Comparison of ENCODE assay signal across 8 mouse cellular contexts in the genomic region with DNA sequence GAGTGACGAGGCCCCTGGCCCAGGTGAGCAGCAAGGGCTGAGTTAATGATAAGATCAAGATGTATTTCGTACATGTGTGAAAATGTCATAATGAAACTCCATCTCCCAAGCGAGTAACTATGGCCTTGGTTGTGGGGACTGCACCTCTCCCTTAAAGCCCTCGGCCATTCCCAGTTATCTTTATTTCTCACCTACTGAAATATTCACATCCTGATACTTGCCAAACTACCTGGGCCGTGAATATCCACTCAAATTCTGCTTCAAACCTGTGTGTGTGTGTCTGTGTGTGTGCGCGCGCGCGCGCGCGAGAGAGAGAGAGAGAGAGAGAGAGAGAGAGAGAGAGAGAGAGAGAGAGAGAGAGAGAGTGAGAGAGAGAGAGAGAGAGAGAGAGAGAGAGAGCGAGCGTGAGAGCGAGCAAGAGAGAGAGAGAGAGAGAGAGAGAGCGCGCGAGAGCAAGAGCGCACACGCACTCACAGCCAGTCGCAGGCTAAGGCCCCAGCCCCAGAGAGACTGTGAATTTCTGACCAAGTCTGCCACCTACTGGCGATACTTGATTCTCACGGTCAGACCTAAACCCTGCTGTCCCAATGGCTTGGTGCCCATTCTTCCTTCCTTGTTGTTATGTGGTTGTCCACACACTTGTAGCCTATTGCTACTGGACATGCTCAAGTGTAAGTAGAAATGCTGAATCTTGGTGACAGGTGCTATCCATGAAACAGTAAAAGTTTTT. TPM values are rescaled to one million over a fixed set of nuclear protein-coding genes. Genes with fewer than 3 reads are reported as not detected.
DNase-seq lines count a peak whose midpoint lies in the region; ATAC-seq lines count a peak whose summit lies in the region.

No protein-coding gene starts in this region.

- peak; percentile 90 for DNase-seq in ES-CJ7 (ENCODE audit: low read depth, low spot score)
- peak; percentile 88 for DNase-seq in cerebellum, adult 11 months
- peak; percentile 88 to 94 for DNase-seq in heart, postnatal 14 days
- peak; percentile 92 for DNase-seq in large intestine, adult 2 months (ENCODE audit: low read depth, low spot score)
- peak; percentile 91 for DNase-seq in telencephalon, adult 2 months (ENCODE audit: low read depth, low spot score)

- ATAC-seq in forebrain, embryonic 15.5 days (replicated peaks), result peak; percentile 98
- ATAC-seq in liver, embryonic 16.5 days (ENCODE audit: low read depth), result peak; percentile 90
- peak; percentile 98 for ATAC-seq in neural tube, embryonic 13.5 days (ENCODE audit: low read depth)

- no peak overlapping the region for H3K4me2 ChIP-seq in forebrain, embryonic 15.5 days (replicated peaks)
- H3K4me2 ChIP-seq in liver, embryonic 16.5 days (ENCODE audit: low read depth, low read length), result peak overlapping the region; percentile 4; the same call in 1 of the 2 replicates
- H3K4me2 ChIP-seq in neural tube, embryonic 13.5 days, result peak overlapping the region; percentile 25; the same call in 1 of the 2 replicates

- WGBS in forebrain, embryonic 15.5 days, result 35% methylated on average over 24 of the region's 24 CpGs
- 37% methylated on average over 24 of the region's 24 CpGs for WGBS in large intestine, adult 2 months
- 32% methylated on average over 24 of the region's 24 CpGs for WGBS in liver, embryonic 16.5 days (ENCODE audit: insufficient replicate concordance)
- 37% methylated on average over 18 of the region's 24 CpGs for WGBS in neural tube, embryonic 13.5 days

- intact Hi-C loops in heart, postnatal 14 days (cut with DNase I), result loop anchor here (2.0 to 5.0 kb wide), 2 partner anchors 29 to 51 kb away; a partner anchor contains a TSS

- no peak overlapping the region for H3K27ac ChIP-seq in forebrain, embryonic 15.5 days (replicated peaks)
- H3K27ac ChIP-seq in liver, embryonic 16.5 days (ENCODE audit: low read length), result no peak overlapping the region
- no peak overlapping the region for H3K27ac ChIP-seq in neural tube, embryonic 13.5 days (replicated peaks)

- H3K4me3 ChIP-seq in forebrain, embryonic 15.5 days, result no peak overlapping the region
- H3K4me3 ChIP-seq in liver, embryonic 16.5 days (ENCODE audit: low read depth, low read length), result no peak overlapping the region
- H3K4me3 ChIP-seq in neural tube, embryonic 13.5 days, result no peak overlapping the region

- no peaks in the 10 kb centered on the region for H3K9me3 ChIP-seq in forebrain, embryonic 15.5 days
- no peaks in the 10 kb centered on the region for H3K9me3 ChIP-seq in liver, embryonic 16.5 days (replicated peaks; ENCODE audit: control insufficient read depth, low read length)
- H3K9me3 ChIP-seq in neural tube, embryonic 13.5 days, result no peaks in the 10 kb centered on the region

- H3K27me3 ChIP-seq in forebrain, embryonic 15.5 days, result no peaks in the 10 kb centered on the region
- peaks cover 3% of the 10 kb centered on the region for H3K27me3 ChIP-seq in liver, embryonic 16.5 days (ENCODE audit: control insufficient read depth, insufficient read depth, low read depth, low read length)
- H3K27me3 ChIP-seq in neural tube, embryonic 13.5 days, result peaks cover 12% of the 10 kb centered on the region; the same call in 1 of the 2 replicates

- H3K4me1 ChIP-seq in forebrain, embryonic 15.5 days, result peaks cover 5% of the 10 kb centered on the region
- H3K4me1 ChIP-seq in liver, embryonic 16.5 days (ENCODE audit: control insufficient read depth, low read depth, low read length), result no peaks in the 10 kb centered on the region
- H3K4me1 ChIP-seq in neural tube, embryonic 13.5 days (replicated peaks), result peaks cover 11% of the 10 kb centered on the region

- no peak overlapping the region for H3K9ac ChIP-seq in forebrain, embryonic 15.5 days (replicated peaks)
- H3K9ac ChIP-seq in liver, embryonic 16.5 days (ENCODE audit: low read depth, low read length), result no peak overlapping the region
- H3K9ac ChIP-seq in neural tube, embryonic 13.5 days, result no peak overlapping the region

- H3K36me3 ChIP-seq in forebrain, embryonic 15.5 days, result no peaks in the 10 kb centered on the region
- no peaks in the 10 kb centered on the region for H3K36me3 ChIP-seq in liver, embryonic 16.5 days (ENCODE audit: control insufficient read depth, insufficient read depth)
- no peaks in the 10 kb centered on the region for H3K36me3 ChIP-seq in neural tube, embryonic 13.5 days

RNA-seq across cellular contexts. Expression of a gene that starts 21.6 kb away (rescaled TPM):
- polyA plus RNA-seq in forebrain, embryonic 15.5 days (2015; fragmentation: Nextera tagmentation; extraction: Ambion mirVana), result 0.60 and 0.89 TPM in 2 replicates
- total RNA-seq in heart, postnatal 14 days (2021), result under 1 TPM; 0.10 to 0.12 TPM
- polyA plus RNA-seq in large intestine, adult 2 months (2012; rRNA removed), result 1.7 and 2.5 TPM in 2 replicates
- polyA plus RNA-seq in liver, embryonic 16.5 days (2015; fragmentation: Nextera tagmentation; extraction: Ambion mirVana), result not detected in 2 replicates
- 0.47 TPM in 1 of 2 replicates, not detected in the other for polyA plus RNA-seq in neural tube, embryonic 13.5 days (2015; fragmentation: Nextera tagmentation; extraction: Ambion mirVana)

RNA-seq across cellular contexts. Expression of a gene that starts 29.0 kb away (rescaled TPM):
- 79.5 and 86.3 TPM in 2 replicates for polyA plus RNA-seq in forebrain, embryonic 15.5 days (2015; fragmentation: Nextera tagmentation; extraction: Ambion mirVana)
- total RNA-seq in heart, postnatal 14 days (2021), result 10 to 100 TPM; 20.3 to 21.1 TPM
- polyA plus RNA-seq in large intestine, adult 2 months (2012; rRNA removed), result 10.1 and 20.8 TPM in 2 replicates
- polyA plus RNA-seq in liver, embryonic 16.5 days (2015; fragmentation: Nextera tagmentation; extraction: Ambion mirVana), result 15.4 and 18.3 TPM in 2 replicates
- 61.8 and 73.5 TPM in 2 replicates for polyA plus RNA-seq in neural tube, embryonic 13.5 days (2015; fragmentation: Nextera tagmentation; extraction: Ambion mirVana)
